Mouse (Mus musculus): ENCODE results near the gene Trpm6.

GRCm38 (mm10) chr19:18909641-18910040 is 159.9 kb downstream of the Trpm6 start:
- TF ChIP-seq CTCF (conservative IDR thresholded peaks at IDR 0.05; ENCODE audit: insufficient read depth, insufficient read length, low read depth, low read length), result no peak
- no peak for TF ChIP-seq POLR2A (IDR thresholded peaks at IDR 0.05; ENCODE audit: low read depth, low read length)
